Mouse (Mus musculus) liver, embryonic 15.5 days (tissue): ENCODE measurements around the gene Tuba1b. TPM values are rescaled to one million over a fixed set of nuclear protein-coding genes. Genes with fewer than 3 reads are reported as not detected.
A peak's percentile ranks its signal among the peaks of the same experiment; 100 is the strongest.

ENCODE experiments used
- ATAC-seq: fragments of 200-750 bp; cut with Nextera tagmentation; 2 replicates; pipeline ENCODE4 v1.8.0; 2017; ENCODE audit warnings: moderate number of reproducible peaks, mild to moderate bottlenecking, moderate library complexity; ENCODE audit not compliant: insufficient read depth
- H3K27ac ChIP-seq: fragments of 300-500 bp; sonication (generic); replicated peaks from 2 replicates; pipeline ENCODE4 v1.5.1; 2015; ENCODE audit warnings: mild to moderate bottlenecking, inconsistent platforms
- H3K27me3 ChIP-seq: fragments of 300-500 bp; sonication (generic); 2 replicates; pipeline ENCODE4 v1.6.1; 2015; ENCODE audit warnings: mild to moderate bottlenecking, inconsistent platforms
- H3K36me3 ChIP-seq: fragments of 300-500 bp; sonication (generic); replicated peaks from 2 replicates; pipeline ENCODE4 v1.6.1; 2015; ENCODE audit warnings: moderate library complexity, mild to moderate bottlenecking, inconsistent platforms
- H3K4me1 ChIP-seq: fragments of 300-500 bp; sonication (generic); replicated peaks from 2 replicates; pipeline ENCODE4 v1.6.1; 2015; ENCODE audit warnings: inconsistent platforms
- H3K4me2 ChIP-seq: fragments of 300-500 bp; sonication (generic); 2 replicates; pipeline ENCODE4 v1.6.1; 2015; ENCODE audit warnings: moderate library complexity, mild to moderate bottlenecking, inconsistent platforms
- H3K4me3 ChIP-seq: fragments of 300-500 bp; sonication (generic); replicated peaks from 2 replicates; pipeline ENCODE4 v1.5.1; 2015; ENCODE audit warnings: mild to moderate bottlenecking, inconsistent platforms
- H3K9ac ChIP-seq: fragments of 300-500 bp; sonication (generic); 2 replicates; pipeline ENCODE4 v1.6.1; 2015; ENCODE audit warnings: moderate library complexity, mild to moderate bottlenecking, inconsistent platforms
- H3K9me3 ChIP-seq: fragments of 300-500 bp; sonication (generic); replicated peaks from 2 replicates; pipeline ENCODE4 v1.6.1; 2016; ENCODE audit warnings: inconsistent platforms
- WGBS: fragments of 180-500 bp; shearing (Covaris S2); methylation state at CpG from one replicate; pipeline ENCODE4 v1.1.7; 2015; ENCODE audit warnings: mixed read lengths; ENCODE audit not compliant: insufficient replicate concordance; 5-methylcytosine and 5-hydroxymethylcytosine counted together
- polyA plus RNA-seq: library from polyadenylated mRNA; unstranded; fragments of >200 nt; fragmentation: Nextera tagmentation; extraction: Ambion mirVana; gene quantifications from 2 replicates; pipeline ENCODE4 v1.2.1, GENCODE M21; 2015

Tuba1b gene
- polyA plus RNA-seq, 1 experiment from 2014 or later, result 1,053 TPM

DNA sequence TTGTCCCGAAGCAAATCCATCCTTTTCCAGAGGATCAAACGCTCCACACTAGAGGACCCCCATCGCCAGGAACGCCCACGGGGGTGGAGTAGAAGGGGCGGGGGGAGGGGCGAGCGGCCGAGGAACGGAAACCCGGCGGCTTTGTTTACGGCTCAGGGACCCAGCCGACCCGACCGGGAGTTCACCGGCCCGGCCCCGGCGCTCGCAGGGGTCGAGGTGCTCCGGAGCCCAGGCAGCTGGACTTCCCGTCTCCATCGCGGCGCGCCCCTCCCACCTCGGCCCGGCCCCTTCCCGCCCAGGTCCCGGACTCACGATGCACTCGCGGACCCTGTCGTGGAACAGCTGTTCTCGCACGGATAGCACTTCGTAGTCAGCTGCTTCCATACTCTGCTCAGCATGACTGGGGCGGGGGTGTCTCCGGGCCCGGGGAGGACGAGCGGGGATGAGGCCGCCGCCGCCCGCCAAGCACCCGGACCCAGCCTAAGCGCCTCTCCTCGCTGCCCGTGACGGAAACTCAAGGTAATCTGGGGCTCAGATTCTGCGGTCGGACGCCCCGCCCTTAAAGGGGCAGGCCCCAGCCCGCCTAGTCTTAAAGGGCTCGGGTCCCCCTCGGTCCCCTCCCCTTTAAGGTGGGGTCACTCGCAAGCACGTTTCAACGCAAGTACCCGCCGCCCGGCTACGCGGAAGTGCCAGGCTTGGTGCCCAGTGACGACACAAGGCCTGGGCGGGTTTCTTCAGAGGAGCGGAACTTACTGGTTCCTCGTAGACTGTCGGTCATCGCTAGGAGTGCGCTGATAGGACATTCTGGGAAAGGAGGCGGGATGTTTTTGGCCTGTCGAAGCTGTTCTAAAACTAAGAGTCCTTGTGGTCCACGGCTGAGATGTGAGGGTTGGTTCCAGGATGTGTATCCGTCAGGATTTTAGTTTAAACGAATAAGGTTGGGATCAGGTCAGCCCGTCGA lies 16.5 kb downstream of the Tuba1b start, which contains the start of gene Lmbr1l:
Gene Lmbr1l, minus strand, starts transcription at position 694 of the 961 bp plus-strand sequence.
- H3K9me3 ChIP-seq, result no peaks in the 10 kb centered on the region
- peak within 1 kb of the TSS; percentile 83 for H3K27ac ChIP-seq
- H3K4me1 ChIP-seq, result peaks cover 30% of the 10 kb centered on the region
- H3K9ac ChIP-seq, result peak within 1 kb of the TSS; percentile 79
- ATAC-seq, result peak; percentile 98
- no peaks in the 10 kb centered on the region for H3K27me3 ChIP-seq
- H3K36me3 ChIP-seq, result no peaks in the 10 kb centered on the region
- peak within 1 kb of the TSS; percentile 92 for H3K4me2 ChIP-seq
- WGBS, result under 1% methylated on average over 82 of the region's 82 CpGs
- H3K4me3 ChIP-seq, result peak within 1 kb of the TSS; percentile 86

DNA sequence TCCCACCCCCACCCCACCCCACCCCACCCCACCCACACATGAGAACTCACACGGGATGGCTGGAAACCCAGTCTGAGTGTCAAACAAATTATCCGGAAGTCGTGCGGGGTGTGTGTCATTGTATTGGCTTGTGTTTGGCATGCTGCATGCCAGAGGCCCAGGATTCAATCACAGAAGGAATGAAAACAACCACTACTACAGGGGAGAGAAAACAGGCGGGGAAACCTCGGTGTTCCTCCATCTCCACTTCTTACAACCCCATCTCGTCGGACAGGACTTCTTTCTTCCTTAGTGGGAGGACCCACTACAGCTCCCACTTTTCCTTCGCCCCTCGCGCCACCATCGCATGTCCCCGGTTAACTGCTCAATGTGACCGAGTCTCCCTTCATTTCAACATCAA lies 17.3 kb downstream of the Tuba1b start:
- peak overlapping the region; percentile 83; the same call in 1 of the 2 replicates for H3K27ac ChIP-seq
- peak overlapping the region; percentile 92 for H3K4me2 ChIP-seq
- WGBS, result under 1% methylated on average over 14 of the region's 14 CpGs
- H3K27me3 ChIP-seq, result no peaks in the 10 kb centered on the region
- peaks cover 30% of the 10 kb centered on the region for H3K4me1 ChIP-seq
- H3K9ac ChIP-seq, result peak overlapping the region; percentile 79
- no peak for ATAC-seq
- peak overlapping the region; percentile 86 for H3K4me3 ChIP-seq
- no peaks in the 10 kb centered on the region for H3K9me3 ChIP-seq
- no peaks in the 10 kb centered on the region for H3K36me3 ChIP-seq

DNA sequence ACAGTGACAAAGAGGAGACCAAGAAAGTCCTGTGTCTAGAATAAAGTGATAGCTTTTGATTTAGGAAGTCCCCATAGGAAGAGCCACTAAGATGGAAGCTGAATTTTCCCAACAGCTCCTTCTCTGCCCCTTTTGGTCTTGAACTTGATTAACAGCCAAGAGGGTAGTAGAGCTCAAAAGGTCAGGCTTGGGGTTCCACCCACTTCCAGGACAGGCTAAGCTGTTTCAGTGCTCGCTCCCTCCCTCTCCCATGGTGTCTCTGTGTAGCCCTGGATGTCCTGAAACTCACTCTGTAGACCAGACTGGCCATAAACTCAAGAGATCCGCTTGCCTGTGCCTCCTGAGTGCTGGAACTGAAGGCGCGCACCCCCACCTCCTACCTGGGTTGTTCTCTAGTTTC lies 18.3 kb downstream of the Tuba1b start:
- H3K27me3 ChIP-seq, result no peaks in the 10 kb centered on the region
- 80% methylated on average over 4 of the region's 4 CpGs for WGBS
- peaks cover 30% of the 10 kb centered on the region for H3K4me1 ChIP-seq
- no peaks in the 10 kb centered on the region for H3K9me3 ChIP-seq
- no peak overlapping the region for H3K4me2 ChIP-seq
- no peak for ATAC-seq
- H3K9ac ChIP-seq, result no peak overlapping the region
- H3K27ac ChIP-seq, result no peak overlapping the region
- no peak overlapping the region for H3K4me3 ChIP-seq
- H3K36me3 ChIP-seq, result peaks cover 8% of the 10 kb centered on the region

DNA sequence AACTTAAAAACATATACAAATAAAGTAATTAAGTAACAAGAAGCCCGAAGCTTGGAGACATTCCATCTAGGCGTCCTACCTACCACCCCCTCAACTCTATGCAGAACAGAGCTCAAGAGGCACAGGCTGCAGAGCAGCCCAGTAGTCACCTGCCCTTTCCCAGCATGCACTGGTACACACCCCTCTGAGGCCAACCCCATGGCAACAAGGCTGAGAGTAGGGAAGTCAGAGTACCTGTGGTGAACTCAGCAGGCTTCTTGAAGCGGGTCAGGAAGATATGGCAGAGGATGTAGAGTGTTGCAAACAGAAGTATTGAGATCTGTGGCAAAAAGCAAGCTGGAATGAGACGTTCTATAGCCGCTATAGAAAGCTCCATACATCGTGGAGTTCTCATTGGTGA lies 19.5 kb downstream of the Tuba1b start:
- Histone ChIP-seq H3K36me3 (peaks cover 12% of the 10 kb centered on the region), H3K27me3 (no peaks in the 10 kb centered on the region), H3K9me3 (no peaks in the 10 kb centered on the region), H3K4me1 (peaks cover 30% of the 10 kb centered on the region), H3K9ac (no peak overlapping the region), H3K4me2 (no peak overlapping the region), H3K27ac (no peak overlapping the region), H3K4me3 (no peak overlapping the region)
- no peak for ATAC-seq
- WGBS, result 71% methylated on average over 6 of the region's 6 CpGs

DNA sequence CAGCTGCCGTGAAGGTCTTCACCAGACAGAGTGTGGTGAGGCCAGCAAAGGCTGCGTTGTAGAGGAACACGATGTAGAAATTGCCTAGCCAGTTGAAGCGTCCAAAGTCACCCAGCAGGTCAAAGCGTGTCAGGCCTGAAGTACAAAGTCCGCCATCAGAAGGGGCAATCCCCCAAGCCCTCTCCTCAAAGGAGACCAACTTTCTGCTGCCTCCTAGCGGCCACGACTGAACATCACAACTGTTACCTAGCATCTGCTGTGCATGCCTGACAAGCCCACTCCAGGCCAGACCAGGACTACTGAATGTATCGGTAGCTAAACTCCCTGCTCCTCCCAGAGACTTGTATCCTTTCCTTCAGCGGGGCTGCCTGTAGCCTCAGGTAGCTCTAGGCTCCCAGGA lies 29.7 kb downstream of the Tuba1b start:
- no peaks in the 10 kb centered on the region for H3K4me1 ChIP-seq
- no peak for ATAC-seq
- no peak overlapping the region for H3K4me2 ChIP-seq
- no peak overlapping the region for H3K9ac ChIP-seq
- H3K36me3 ChIP-seq, result peaks cover 10% of the 10 kb centered on the region; the same call in 1 of the 2 replicates
- 36% methylated on average over 10 of the region's 10 CpGs for WGBS
- H3K4me3 ChIP-seq, result no peak overlapping the region
- no peak overlapping the region for H3K27ac ChIP-seq
- H3K9me3 ChIP-seq, result no peaks in the 10 kb centered on the region
- H3K27me3 ChIP-seq, result peaks cover 18% of the 10 kb centered on the region

DNA sequence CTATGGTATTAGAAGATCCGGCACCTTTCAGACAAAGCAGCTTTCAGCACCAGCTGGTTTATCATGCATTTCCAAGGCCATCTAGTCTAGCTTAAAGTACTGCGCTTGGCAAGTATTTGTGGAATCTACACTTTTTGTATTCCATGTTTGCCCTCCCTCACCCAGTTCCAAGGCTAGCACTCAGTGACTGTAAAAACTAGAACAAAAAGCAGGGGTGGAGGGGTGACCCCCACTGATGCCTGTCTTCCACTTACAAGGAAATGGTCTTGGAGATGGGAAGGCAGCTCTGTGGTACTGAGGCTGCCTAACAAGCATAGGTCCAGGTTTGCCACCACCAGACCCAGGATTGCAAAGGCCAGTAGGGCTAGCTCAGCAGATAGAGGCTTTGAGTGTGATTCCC lies 31.8 kb downstream of the Tuba1b start:
- Histone ChIP-seq H3K27ac (no peak overlapping the region), H3K9ac (no peak overlapping the region), H3K36me3 (0 out of 2 replicates have a peak, but pooled peaks cover 5% of the 10 kb centered on the region), H3K9me3 (no peaks in the 10 kb centered on the region), H3K4me1 (peaks cover 8% of the 10 kb centered on the region; the same call in 1 of the 2 replicates), H3K27me3 (peaks cover 38% of the 10 kb centered on the region), H3K4me2 (no peak overlapping the region), H3K4me3 (no peak overlapping the region)
- WGBS, result 80% methylated on average over 2 of the region's 2 CpGs
- no peak for ATAC-seq

DNA sequence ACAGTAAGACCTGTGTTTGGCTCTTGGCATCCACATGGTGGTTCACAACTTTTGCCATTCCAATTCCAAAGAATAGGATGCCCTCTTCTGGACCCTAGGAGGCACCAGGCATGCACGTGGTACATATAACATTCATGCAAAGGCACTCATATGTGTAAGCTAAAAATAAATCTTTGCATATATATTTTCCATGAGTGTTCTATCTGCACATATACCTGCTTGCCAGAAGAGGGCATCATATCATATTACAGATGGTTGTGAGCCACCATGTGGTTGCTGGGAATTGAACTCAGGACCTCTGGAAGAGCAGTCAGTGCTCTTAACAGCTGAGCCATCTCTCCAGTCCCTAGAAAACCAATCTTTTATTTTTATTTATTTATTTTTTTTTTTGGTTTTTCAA lies 32.8 kb downstream of the Tuba1b start:
- Histone ChIP-seq H3K9ac (no peak overlapping the region), H3K36me3 (0 out of 2 replicates have a peak, but pooled peaks cover 5% of the 10 kb centered on the region), H3K9me3 (no peaks in the 10 kb centered on the region), H3K4me1 (peaks cover 19% of the 10 kb centered on the region), H3K4me2 (no peak overlapping the region), H3K27me3 (peaks cover 49% of the 10 kb centered on the region), H3K27ac (no peak overlapping the region), H3K4me3 (no peak overlapping the region)
- no peak for ATAC-seq
- 28% methylated on average over 1 of the region's 1 CpGs for WGBS

DNA sequence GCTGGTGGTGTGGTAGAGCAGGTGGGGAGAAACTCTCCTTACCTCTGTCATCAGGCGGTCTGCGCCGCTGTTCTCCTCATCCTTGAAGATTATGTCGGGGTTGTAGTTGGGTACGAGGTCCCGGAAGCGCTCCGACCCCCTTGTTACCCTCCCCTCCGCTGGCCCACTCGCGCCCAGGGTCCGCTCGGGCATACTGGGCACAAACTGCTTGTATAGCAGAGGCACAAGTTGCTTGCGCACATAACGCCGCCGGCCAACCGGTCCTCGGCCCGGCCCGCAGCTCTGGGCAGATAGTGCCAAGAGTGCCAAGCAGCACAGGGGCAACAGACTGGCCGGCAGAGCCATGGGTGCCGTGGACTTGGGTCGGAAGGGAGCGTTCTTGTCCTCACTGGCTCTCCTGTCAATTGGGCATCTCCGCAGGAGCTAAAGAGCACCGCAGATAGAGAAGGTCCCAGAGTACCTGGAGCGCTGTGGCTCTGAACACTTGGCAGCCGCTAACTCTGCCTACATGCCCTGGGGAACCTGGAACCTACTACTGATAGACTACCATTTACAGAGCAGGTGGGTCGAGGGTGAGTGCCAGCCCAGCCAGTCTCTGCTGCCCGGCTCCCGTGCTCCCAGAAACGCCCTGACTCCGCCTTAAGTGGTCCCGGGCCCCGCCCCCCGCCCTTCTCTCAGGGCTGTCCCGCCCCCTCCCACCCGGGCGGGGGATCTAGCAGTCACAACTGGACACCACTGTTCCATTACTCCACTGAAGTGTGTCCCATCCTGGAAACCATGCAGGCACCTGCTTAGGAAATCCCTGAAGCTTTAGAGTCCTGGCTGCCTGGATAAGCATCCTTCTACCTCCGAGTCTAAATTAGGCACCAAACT lies 36.2 kb downstream of the Tuba1b start, which contains the start of gene Dhh:
Gene Dhh, minus strand, starts transcription at position 613 of the 873 bp plus-strand sequence.
- Histone ChIP-seq H3K4me3 (0 out of 2 replicates have a peak within 1 kb of the TSS, but pooled peaks have one; percentile 5), H3K9me3 (no peaks in the 10 kb centered on the region), H3K36me3 (no peaks in the 10 kb centered on the region), H3K4me1 (peaks cover 52% of the 10 kb centered on the region), H3K4me2 (peak within 1 kb of the TSS; percentile 32), H3K27me3 (peaks cover 83% of the 10 kb centered on the region), H3K27ac (no peak within 1 kb of the TSS), H3K9ac (no peak within 1 kb of the TSS)
- 2% methylated on average over 41 of the region's 41 CpGs for WGBS
- ATAC-seq, result no peak

DNA sequence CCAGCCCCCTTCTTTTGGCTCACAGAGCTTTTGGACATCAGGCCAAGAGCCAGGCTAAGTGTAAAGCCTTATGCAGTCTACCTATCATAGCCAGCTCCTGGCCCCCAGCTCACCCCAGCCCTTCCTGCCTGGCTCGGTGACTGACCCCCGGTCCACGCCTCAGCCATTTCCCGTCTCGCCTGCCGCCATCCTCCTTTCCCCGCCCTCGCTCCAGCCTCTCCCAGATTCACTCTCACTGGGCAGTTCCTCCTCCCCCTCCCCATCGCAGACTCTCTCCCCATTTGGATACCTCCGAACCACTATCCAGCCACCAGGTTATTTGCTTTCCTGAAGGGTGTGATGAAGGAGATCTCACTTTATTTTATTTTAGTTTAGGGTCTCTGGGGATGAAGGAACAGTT lies 36.9 kb downstream of the Tuba1b start:
- H3K27me3 ChIP-seq, result peaks cover 89% of the 10 kb centered on the region
- no peak overlapping the region for H3K4me2 ChIP-seq
- H3K4me3 ChIP-seq, result no peak overlapping the region
- H3K36me3 ChIP-seq, result no peaks in the 10 kb centered on the region
- no peak overlapping the region for H3K27ac ChIP-seq
- H3K9me3 ChIP-seq, result no peaks in the 10 kb centered on the region
- WGBS, result 6% methylated on average over 10 of the region's 10 CpGs
- peaks cover 55% of the 10 kb centered on the region for H3K4me1 ChIP-seq
- no peak overlapping the region for H3K9ac ChIP-seq
- no peak for ATAC-seq

DNA sequence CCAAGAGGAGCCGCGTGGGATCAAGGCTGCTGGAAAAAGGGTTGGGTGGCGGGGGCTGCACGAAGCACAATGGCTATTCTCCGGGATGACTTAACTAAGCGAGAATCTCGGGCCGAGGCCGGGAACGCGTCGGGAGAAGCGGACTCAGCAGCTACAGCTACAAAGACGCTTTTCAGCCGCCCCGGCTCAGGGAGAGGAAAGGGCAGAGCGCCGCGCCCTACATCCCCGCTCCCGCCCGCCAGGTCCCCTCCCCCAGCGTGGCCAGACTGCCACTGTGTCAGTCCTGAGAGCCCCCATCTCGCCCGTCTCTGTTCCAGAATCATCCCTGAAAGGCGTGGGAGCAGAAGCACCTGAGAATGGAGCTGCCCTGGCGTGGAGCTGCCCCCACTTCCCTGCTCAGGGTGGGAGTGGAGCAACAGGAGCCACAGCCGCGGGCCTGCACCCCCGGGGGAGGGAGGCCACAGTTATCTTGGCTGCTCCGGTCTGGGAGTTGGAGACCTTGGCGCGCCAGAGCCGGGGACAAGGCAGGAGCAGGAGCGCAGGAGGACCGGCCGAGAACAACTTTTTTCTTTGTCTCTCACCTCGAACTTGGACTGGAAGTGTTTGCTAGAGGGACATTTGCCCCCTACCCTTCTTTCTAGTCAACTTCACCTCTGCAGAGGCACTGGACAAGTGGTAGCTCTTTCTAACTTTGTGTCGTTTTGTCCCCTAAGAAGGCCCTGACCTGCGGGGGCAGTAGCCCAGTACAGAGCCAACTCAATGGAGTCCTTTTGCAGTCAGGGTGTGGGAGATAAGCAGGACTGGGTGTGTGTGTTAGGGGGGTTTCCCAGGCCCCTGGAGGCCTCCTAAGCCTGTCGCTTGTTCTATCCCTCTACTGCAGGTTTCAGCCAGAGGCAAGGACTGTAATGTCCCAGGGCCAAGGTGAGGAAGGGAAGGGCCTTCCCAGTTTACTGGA lies 38.5 kb downstream of the Tuba1b start:
- 0 out of 2 replicates have a peak, but pooled peaks have one; percentile 26 for ATAC-seq
- WGBS, result 2% methylated on average over 41 of the region's 41 CpGs
- peak overlapping the region; percentile 30 for H3K4me3 ChIP-seq
- no peaks in the 10 kb centered on the region for H3K9me3 ChIP-seq
- H3K36me3 ChIP-seq, result no peaks in the 10 kb centered on the region
- H3K4me2 ChIP-seq, result peak overlapping the region; percentile 54
- peaks cover 98% of the 10 kb centered on the region for H3K27me3 ChIP-seq
- no peak overlapping the region for H3K27ac ChIP-seq
- 0 out of 2 replicates have a peak overlapping the region, but pooled peaks have one; percentile 18 for H3K9ac ChIP-seq
- H3K4me1 ChIP-seq, result peaks cover 69% of the 10 kb centered on the region
